Mouse (Mus musculus) adrenal gland (tissue): Measurements from ENCODE around the gene Noxa1.

ENCODE experiments used
- intact Hi-C: fragments of 180-260 bp; cut with DNase I; formaldehyde crosslinking; loops from one replicate; pipeline ENCODE4 v1.15.1; 2025

The Noxa1 gene

DNA sequence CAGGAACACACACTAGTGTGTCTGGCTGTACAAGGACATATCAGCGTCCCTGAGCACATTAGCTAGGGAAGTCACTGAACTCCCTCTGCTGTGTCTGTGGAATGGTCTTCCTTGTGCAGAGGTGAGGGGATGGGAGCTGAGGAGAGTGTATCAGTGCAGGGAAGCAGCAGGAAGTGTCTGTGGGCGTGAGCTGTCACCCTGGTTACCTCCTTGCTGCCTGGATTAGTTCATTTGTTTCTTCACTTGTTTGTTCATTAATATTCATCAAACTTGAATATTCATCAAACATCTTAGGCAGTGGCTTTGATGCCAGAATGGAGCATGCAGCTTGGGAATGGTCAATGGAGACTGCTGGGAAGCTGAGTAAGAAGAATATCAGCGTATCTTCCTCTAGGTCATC lies 4.8 kb upstream of the Noxa1 start:
- intact Hi-C loops, result loop anchor here (10.0 kb wide), 1 partner anchor 215 kb away; the partner anchor contains the start of gene Grin1

DNA sequence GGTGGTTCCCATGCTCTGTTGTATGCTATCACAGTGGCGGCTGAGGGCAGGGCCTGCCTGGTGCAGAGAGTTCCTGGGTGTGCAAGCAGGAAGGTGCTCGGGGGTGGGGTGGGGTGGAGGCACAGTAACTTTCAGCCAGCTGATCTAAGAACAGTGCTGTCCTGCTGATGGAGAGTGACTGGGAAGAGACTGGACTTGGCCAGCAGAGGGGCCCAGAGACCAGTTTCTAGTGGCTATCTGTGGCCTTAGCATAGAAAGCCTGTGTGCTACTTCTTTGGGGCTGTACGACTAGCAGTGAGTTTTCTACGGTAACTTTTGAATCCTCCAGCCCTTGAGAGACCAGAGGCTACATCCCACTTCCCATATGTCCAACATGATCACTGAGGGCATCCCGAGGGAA lies 4.0 kb upstream of the Noxa1 start:
- intact Hi-C loops, result loop anchor here (10.0 kb wide), 1 partner anchor 216 kb away; the partner anchor contains the start of gene Grin1

DNA sequence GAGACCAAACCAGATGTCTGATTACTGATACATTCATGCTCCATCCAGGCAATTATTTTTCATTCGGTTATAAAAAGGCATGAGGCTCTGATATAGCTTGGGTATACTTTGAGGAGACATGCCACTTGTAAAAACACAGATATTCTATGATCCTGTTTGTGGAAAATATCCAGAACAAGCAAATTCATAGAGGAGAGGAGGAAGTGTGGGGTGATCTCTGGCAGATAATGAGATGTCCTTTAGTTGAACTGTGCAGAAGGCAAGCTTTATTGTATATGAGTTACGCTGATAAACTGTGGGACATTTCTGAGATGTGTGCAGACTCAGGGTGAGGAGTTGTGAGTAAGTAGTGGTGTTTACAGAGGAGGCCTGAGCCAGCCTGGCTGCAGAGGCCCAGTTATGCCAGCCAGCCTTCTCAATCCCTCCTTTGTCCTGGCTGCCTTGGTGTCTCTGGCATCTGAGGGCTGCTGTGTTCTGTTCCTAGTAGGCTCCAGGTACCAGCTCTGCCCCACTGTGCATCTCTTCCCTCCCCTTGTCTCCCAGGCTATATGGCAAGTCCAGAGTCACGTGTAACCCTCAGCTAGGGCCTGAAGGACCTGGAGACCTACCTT lies 3.2 kb upstream of the Noxa1 start:
- intact Hi-C loops, result loop anchor here (10.0 kb wide), 1 partner anchor 217 kb away; the partner anchor contains the start of gene Grin1

- intact Hi-C loops, result loop anchor here (10.0 kb wide), 1 partner anchor 220 kb away; the partner anchor contains the start of gene Grin1
These were observed 202 bp downstream of the Noxa1 start for GRCm38 (mm10) chr2:25094785-25095108.

DNA sequence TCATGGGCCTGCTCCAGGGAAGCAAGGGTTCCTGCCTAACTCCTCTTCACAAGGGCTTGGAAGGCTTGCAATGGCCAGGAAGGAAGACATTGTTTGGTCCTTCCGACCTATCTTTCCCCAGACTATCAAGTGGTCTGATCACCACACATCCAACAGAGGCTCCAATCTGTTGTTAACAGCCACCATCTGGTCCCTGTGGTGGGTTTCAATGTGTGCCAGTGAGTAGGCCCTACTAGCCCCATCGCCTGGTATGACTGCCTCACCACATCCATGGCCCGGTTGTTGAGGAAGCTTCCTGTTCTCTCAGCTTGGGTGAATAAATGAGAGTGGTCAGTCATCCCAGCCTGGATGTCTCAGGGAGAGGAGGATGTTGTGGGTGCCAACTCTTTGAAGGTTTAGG lies 6.3 kb downstream of the Noxa1 start:
- intact Hi-C loops, result no loop called here

- intact Hi-C loops, result no loop called here
These were observed 7.1 kb downstream of the Noxa1 start for GRCm38 (mm10) chr2:25087842-25088241.

DNA sequence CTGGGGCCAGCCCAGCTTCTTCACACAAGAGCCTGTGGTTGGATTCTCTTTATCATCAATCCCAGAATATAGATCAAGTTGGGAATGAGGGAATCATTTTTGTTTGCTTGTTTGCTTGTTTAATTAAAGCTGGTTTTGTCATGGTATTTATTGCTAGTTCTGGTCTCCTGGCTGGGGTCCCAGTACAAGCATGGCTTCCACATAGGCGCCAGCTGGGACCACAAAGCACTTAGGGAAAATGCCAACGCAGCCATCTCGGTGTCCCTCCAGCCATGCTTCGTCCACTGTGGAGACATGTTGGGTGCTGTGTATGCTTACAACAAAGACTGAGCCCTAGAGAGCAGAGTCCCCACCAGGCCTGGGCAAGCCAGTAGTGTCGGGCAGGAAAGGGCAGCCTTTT lies 9.4 kb downstream of the Noxa1 start:
- intact Hi-C loops, result no loop called here

- intact Hi-C loops, result no loop called here
These were observed 11.3 kb downstream of the Noxa1 start for GRCm38 (mm10) chr2:25083697-25084096.

DNA sequence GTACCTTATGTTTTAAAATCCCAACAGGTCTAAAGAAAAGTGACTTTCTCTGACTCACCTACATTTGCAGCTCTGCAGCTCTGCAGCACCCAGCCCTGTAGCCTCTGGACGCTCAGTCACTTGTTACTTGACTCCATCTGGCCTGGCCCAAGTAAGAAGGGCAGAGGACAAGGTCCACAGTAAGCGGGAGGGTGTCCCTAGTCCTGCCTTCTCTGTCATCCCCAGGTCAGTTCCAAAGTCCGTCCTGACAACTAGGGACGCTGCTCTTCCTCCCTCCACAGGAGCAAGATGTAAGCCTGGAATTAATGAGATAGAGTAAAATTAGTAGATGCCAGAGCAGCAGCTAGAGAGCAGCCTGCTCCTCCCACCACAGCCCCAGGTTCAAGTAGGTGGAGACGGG lies 14.9 kb downstream of the Noxa1 start, which contains the start of gene Entpd8:
Gene Entpd8, plus strand, starts transcription at position 229 of the 400 bp plus-strand sequence.
- intact Hi-C loops, result no loop called here

DNA sequence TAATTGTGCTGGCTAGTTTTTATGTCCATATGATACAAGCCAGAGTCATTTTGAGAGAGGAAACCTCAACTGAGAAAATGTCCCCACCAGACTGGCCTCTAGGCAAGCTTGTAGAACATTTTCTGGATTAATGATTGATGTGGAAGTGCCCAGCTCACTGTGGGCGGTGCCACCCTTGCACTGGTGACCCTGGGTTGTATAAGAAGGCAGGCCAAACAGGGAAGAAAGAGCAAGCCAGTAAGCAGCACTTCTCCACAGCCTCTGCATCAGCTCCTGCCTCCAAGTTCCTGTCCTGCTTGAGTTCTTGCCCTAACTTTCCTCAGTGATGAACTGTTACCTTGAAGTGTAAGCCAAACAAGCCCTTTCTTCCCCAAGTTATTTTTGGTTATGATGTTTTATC lies 16.0 kb downstream of the Noxa1 start:
- intact Hi-C loops, result no loop called here

DNA sequence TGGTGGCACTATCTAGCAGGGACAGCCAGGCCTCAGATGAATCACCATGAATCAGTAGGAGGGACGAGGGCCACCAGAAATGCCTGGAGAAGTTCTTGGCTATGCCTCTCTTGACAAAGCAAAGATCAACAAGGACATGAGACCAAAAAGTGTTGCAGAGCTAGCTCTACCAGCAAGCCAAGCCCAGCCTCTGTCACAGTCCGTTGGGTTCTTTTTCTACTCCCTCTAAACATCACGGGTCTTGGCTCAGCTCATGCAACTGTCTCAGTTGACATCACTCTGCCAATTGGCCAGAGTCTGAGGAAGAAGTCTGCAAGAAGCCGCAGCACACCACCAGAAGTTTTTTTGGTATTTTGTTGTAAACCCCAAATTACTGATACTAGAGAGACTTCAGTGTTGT lies 19.4 kb downstream of the Noxa1 start:
- intact Hi-C loops, result no loop called here

DNA sequence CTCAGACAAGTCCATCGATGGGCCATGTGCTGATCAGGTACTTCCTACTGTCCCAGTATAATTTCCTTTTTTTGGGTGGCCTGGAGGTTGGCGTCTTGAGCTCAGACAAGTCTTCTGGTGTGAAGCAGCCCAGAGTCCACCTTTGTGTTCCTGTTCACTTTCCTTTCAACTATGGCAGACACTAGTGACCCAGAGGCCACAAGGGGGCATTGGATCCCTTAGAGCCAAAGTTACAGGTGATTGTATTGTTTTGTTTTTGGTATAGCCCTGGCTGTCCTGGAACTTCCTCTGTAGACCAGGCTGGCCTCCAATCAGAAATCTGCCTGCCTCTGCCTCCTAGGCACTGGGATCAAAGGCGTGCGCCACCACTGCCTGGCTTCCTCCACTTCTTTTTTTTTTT lies 22.6 kb downstream of the Noxa1 start:
- intact Hi-C loops, result no loop called here

DNA sequence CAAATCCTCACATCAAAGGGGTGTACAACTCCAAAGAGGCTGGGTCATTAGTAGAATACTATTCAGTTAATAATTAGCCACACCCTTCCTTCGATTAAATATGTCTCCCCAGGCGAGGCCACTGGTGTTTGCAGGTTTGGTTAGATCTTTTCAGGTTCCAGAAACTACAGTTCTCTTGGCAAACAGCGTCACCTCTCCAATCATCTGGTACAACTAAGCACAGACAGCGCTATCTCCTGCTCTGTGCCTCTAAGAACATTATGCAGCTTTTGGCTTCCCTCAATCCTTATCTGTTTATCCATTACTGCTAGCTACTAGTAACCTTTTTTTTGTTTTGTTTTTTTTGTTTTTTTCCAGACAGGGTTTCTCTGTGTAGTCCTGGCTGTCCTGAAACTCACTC lies 25.4 kb downstream of the Noxa1 start:
- intact Hi-C loops, result no loop called here

DNA sequence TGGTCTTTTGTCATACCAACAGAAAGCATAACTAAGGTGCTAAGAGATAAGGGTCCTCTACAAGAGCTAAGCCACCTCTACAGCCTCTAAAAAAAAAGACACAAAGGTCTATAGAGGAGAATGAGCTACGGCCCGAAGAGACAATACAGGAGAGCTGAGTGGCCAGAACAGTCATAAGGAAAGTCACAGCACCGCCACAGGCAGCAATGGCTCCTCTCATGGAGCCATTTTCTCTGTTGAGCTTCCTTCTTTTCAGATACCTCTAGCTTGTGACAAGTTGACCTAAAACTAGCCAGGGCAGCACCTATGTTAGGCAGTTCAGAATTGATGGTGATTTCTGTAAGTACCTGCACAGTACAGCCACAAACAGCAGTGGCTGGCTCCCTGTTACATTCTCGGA lies 28.4 kb downstream of the Noxa1 start:
- intact Hi-C loops, result no loop called here

GRCm38 (mm10) chr2:25065537-25065936 lies 29.4 kb downstream of the Noxa1 start:
- intact Hi-C loops, result no loop called here

- intact Hi-C loops, result no loop called here
These were observed 30.7 kb downstream of the Noxa1 start for GRCm38 (mm10) chr2:25064285-25064684.

- intact Hi-C loops, result no loop called here
These were observed 31.4 kb downstream of the Noxa1 start for GRCm38 (mm10) chr2:25063523-25063922.

DNA sequence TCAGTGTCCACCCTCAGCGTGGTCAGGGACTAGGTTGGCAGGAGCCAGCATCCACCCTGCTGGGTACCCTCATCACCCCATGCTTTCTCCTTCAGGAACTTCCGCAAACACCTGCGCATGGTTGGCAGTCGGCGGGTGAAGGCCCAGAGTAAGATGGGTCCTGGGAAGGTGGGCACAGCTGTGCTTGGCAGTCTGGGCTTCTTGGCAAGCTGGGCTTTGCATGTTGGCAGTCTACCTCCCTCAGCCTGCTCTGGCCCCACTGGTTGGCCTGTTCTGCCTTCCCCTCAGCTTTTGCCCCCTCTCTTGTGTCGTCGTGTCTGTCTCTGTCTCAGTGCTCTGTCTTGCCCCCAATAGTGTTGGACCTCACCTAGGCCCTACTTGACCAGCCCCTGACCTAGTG lies 36.0 kb downstream of the Noxa1 start:
- intact Hi-C loops, result no loop called here

- intact Hi-C loops, result no loop called here
These were observed 39.4 kb downstream of the Noxa1 start for GRCm38 (mm10) chr2:25055409-25056155.

DNA sequence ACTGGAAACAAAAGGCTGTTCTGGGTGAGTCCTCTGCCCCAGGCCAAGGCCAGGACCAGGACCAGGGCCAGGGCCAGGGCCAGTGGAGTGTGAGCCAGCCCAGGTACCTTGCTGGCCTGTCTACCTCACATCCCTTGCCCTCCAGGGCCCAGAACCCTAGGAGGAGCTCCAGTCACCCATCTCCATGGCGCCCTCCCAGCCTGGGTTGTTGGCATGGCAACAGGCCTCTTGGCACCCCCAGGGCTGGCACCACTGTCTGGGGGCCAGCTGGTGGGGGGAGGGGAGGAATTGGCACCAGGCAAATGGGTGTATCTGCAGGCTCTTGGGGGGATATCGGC lies 39.9 kb downstream of the Noxa1 start:
- intact Hi-C loops, result no loop called here

- intact Hi-C loops, result no loop called here
These were observed 40.5 kb downstream of the Noxa1 start, which contains the start of gene Nsmf for GRCm38 (mm10) chr2:25054221-25055067. Nsmf (plus strand) TSS chr2:25054355.

DNA sequence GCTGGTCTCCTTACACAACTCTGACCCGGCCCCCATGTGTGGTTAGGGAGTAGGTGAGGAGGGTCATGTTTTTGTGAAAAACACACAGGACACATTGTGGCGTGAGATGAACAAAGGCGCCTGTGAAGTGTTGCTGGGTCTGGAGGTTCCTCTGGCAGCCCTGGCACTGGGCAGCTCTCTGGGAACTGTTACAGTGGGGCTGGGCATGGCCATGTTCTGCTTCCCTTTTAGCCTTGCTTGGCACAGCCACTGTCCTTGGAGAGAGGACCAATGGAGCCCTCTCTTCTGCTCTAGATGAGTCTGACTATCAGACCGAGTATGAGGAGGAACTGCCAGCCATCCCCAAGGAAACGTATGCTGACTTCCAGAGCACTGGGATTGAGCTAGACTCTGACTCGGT lies 41.8 kb downstream of the Noxa1 start:
- intact Hi-C loops, result no loop called here
